Mouse (Mus musculus) thymus, postnatal 25 days (tissue): Measurements from ENCODE around the gene Dapk2.
A peak's percentile ranks its signal among the peaks of the same experiment; 100 is the strongest.

Experiments used
- DNase-seq: peaks from one replicate; pipeline ENCODE4 v3.0.0; 2022

Dapk2 gene

GRCm38 (mm10) chr9:66144248-66144647 lies 13.8 kb upstream of the Dapk2 start:
- peak; percentile 72 for DNase-seq

GRCm38 (mm10) chr9:66146141-66146540 lies 11.9 kb upstream of the Dapk2 start:
- no peak for DNase-seq

- DNase-seq: no peak
These were observed 6.0 kb upstream of the Dapk2 start for GRCm38 (mm10) chr9:66152011-66152410.

GRCm38 (mm10) chr9:66153594-66153993 lies 4.4 kb upstream of the Dapk2 start:
- no peak for DNase-seq

GRCm38 (mm10) chr9:66154013-66154412 lies 4.0 kb upstream of the Dapk2 start:
- DNase-seq: no peak

- no peak for DNase-seq
These were observed 2.5 kb upstream of the Dapk2 start for GRCm38 (mm10) chr9:66155534-66155933.

- DNase-seq: no peak
These were observed 935 bp downstream of the Dapk2 start for GRCm38 (mm10) chr9:66158885-66159430.

GRCm38 (mm10) chr9:66160155-66160554 lies 2.1 kb downstream of the Dapk2 start:
- no peak for DNase-seq

GRCm38 (mm10) chr9:66162995-66163394 lies 5.0 kb downstream of the Dapk2 start:
- no peak for DNase-seq

- DNase-seq: no peak
These were observed 9.2 kb downstream of the Dapk2 start for GRCm38 (mm10) chr9:66167222-66167621.

- DNase-seq: no peak
These were observed 10.2 kb downstream of the Dapk2 start for GRCm38 (mm10) chr9:66168233-66168632.

- DNase-seq: no peak
These were observed 12.5 kb downstream of the Dapk2 start for GRCm38 (mm10) chr9:66170506-66170905.

GRCm38 (mm10) chr9:66171275-66171921 lies 13.4 kb downstream of the Dapk2 start:
- DNase-seq: no peak

- no peak for DNase-seq
These were observed 15.4 kb downstream of the Dapk2 start for GRCm38 (mm10) chr9:66173316-66173855.

GRCm38 (mm10) chr9:66174985-66175384 lies 17.0 kb downstream of the Dapk2 start:
- no peak for DNase-seq

- no peak for DNase-seq
These were observed 20.0 kb downstream of the Dapk2 start for GRCm38 (mm10) chr9:66177975-66178374.

- DNase-seq: no peak
These were observed 21.8 kb downstream of the Dapk2 start for GRCm38 (mm10) chr9:66179795-66180194.

GRCm38 (mm10) chr9:66181126-66181825 lies 23.3 kb downstream of the Dapk2 start:
- no peak for DNase-seq

GRCm38 (mm10) chr9:66181826-66182678 lies 24.0 kb downstream of the Dapk2 start:
- DNase-seq: no peak

GRCm38 (mm10) chr9:66182679-66182993 lies 24.6 kb downstream of the Dapk2 start:
- DNase-seq: no peak

GRCm38 (mm10) chr9:66183023-66183422 lies 25.0 kb downstream of the Dapk2 start:
- no peak for DNase-seq

- no peak for DNase-seq
These were observed 26.5 kb downstream of the Dapk2 start for GRCm38 (mm10) chr9:66184572-66184971.

GRCm38 (mm10) chr9:66186426-66186825 lies 28.4 kb downstream of the Dapk2 start:
- DNase-seq: no peak
